Mouse (Mus musculus) limb, embryonic 13.5 days (tissue): ENCODE data around the gene Ciao2a. TPM values are rescaled to one million over a fixed set of nuclear protein-coding genes. Genes with fewer than 3 reads are reported as not detected.

Source experiments
- ATAC-seq: fragments of 200-750 bp; cut with Nextera tagmentation; 2 replicates; pipeline ENCODE4 v1.8.0; 2017; ENCODE audit warnings: low read depth, moderate number of reproducible peaks, moderate TSS enrichment; ENCODE audit not compliant: low FRiP score
- H3K27ac ChIP-seq: fragments of 300-500 bp; sonication (generic); 2 replicates; pipeline ENCODE4 v1.5.1; 2015; ENCODE audit warnings: inconsistent platforms, mild to moderate bottlenecking, moderate library complexity
- H3K27me3 ChIP-seq: fragments of 300-500 bp; sonication (generic); 2 replicates; pipeline ENCODE4 v1.6.1; 2015; ENCODE audit warnings: mild to moderate bottlenecking, inconsistent platforms
- H3K36me3 ChIP-seq: fragments of 300-500 bp; sonication (generic); 2 replicates; pipeline ENCODE4 v1.6.1; 2015; ENCODE audit warnings: inconsistent platforms, mild to moderate bottlenecking, moderate library complexity
- H3K4me1 ChIP-seq: fragments of 300-500 bp; sonication (generic); 2 replicates; pipeline ENCODE4 v1.6.1; 2015; ENCODE audit warnings: inconsistent platforms
- H3K4me2 ChIP-seq: fragments of 300-500 bp; sonication (generic); replicated peaks from 2 replicates; pipeline ENCODE4 v1.6.1; 2015; ENCODE audit warnings: inconsistent platforms, mild to moderate bottlenecking, moderate library complexity
- H3K4me3 ChIP-seq: fragments of 300-500 bp; sonication (generic); 2 replicates; pipeline ENCODE4 v1.5.1; 2015; ENCODE audit warnings: moderate library complexity, mild to moderate bottlenecking, inconsistent platforms
- H3K9ac ChIP-seq: fragments of 300-500 bp; sonication (generic); 2 replicates; pipeline ENCODE4 v1.6.1; 2015; ENCODE audit warnings: mild to moderate bottlenecking, inconsistent platforms
- H3K9me3 ChIP-seq: fragments of 300-500 bp; sonication (generic); 2 replicates; pipeline ENCODE4 v1.6.1; 2016; ENCODE audit warnings: inconsistent platforms
- WGBS: fragments of 180-500 bp; shearing (Covaris S2); methylation state at CpG from one replicate; pipeline ENCODE4 v1.1.7; 2015; 5-methylcytosine and 5-hydroxymethylcytosine counted together
- polyA plus RNA-seq: library from polyadenylated mRNA; unstranded; fragments of >200 nt; fragmentation: Nextera tagmentation; extraction: Ambion mirVana; gene quantifications from 2 replicates; pipeline ENCODE4 v1.2.1, GENCODE M21; 2015

The Ciao2a gene
- polyA plus RNA-seq, 1 experiment from 2014 or later = 173 TPM

- WGBS = 65% methylated on average over 9 of the region's 9 CpGs
- Histone ChIP-seq H3K27ac (no peak overlapping the region), H3K9me3 (no peaks in the 10 kb centered on the region), H3K9ac (no peak overlapping the region), H3K4me1 (no peaks in the 10 kb centered on the region), H3K4me3 (no peak overlapping the region), H3K27me3 (peaks cover 13% of the 10 kb centered on the region), H3K36me3 (no peaks in the 10 kb centered on the region), H3K4me2 (no peak overlapping the region)
- no peak for ATAC-seq
Measured at GRCm38 (mm10) chr9:66152011-66152410, 25.6 kb downstream of the Ciao2a start.

- Histone ChIP-seq H3K4me2 (no peak overlapping the region), H3K4me3 (no peak overlapping the region), H3K27me3 (peaks cover 29% of the 10 kb centered on the region), H3K27ac (no peak overlapping the region), H3K36me3 (no peaks in the 10 kb centered on the region), H3K4me1 (peaks cover 9% of the 10 kb centered on the region; the same call in 1 of the 2 replicates), H3K9ac (no peak overlapping the region), H3K9me3 (no peaks in the 10 kb centered on the region)
- WGBS = 86% methylated on average over 6 of the region's 6 CpGs
- no peak for ATAC-seq
Measured at GRCm38 (mm10) chr9:66153594-66153993, 27.2 kb downstream of the Ciao2a start.

GRCm38 (mm10) chr9:66154013-66154412 lies 27.6 kb downstream of the Ciao2a start:
- Histone ChIP-seq H3K36me3 (no peaks in the 10 kb centered on the region), H3K4me3 (no peak overlapping the region), H3K4me2 (no peak overlapping the region), H3K27me3 (peaks cover 33% of the 10 kb centered on the region), H3K9ac (no peak overlapping the region), H3K27ac (no peak overlapping the region), H3K9me3 (no peaks in the 10 kb centered on the region), H3K4me1 (peaks cover 9% of the 10 kb centered on the region; the same call in 1 of the 2 replicates)
- WGBS = 89% methylated on average over 9 of the region's 9 CpGs
- no peak for ATAC-seq

- Histone ChIP-seq H3K4me1 (peaks cover 9% of the 10 kb centered on the region; the same call in 1 of the 2 replicates), H3K4me3 (no peak overlapping the region), H3K9me3 (no peaks in the 10 kb centered on the region), H3K27ac (no peak overlapping the region), H3K36me3 (no peaks in the 10 kb centered on the region), H3K9ac (no peak overlapping the region), H3K27me3 (peaks cover 40% of the 10 kb centered on the region), H3K4me2 (no peak overlapping the region)
- 85% methylated on average over 1 of the region's 1 CpGs for WGBS
- ATAC-seq = no peak
Measured at GRCm38 (mm10) chr9:66155534-66155933, 29.1 kb downstream of the Ciao2a start.

- Histone ChIP-seq H3K36me3 (no peaks in the 10 kb centered on the region), H3K9me3 (no peaks in the 10 kb centered on the region), H3K4me2 (peak within 1 kb of the TSS; percentile 70), H3K27me3 (peaks cover 33% of the 10 kb centered on the region), H3K4me3 (peak within 1 kb of the TSS; percentile 47), H3K9ac (peak within 1 kb of the TSS; percentile 63), H3K27ac (no peak within 1 kb of the TSS), H3K4me1 (peaks cover 9% of the 10 kb centered on the region; the same call in 1 of the 2 replicates)
- ATAC-seq = peak; percentile 79; the same call in 1 of the 2 replicates
- WGBS = 2% methylated on average over 58 of the region's 58 CpGs
Measured at GRCm38 (mm10) chr9:66157958-66158830, 31.8 kb downstream of the Ciao2a start, which contains the start of gene Dapk2. TSS of gene Dapk2 (plus strand) at chr9:66158223.

GRCm38 (mm10) chr9:66158885-66159430 lies 32.5 kb downstream of the Ciao2a start:
- Histone ChIP-seq H3K36me3 (no peaks in the 10 kb centered on the region), H3K9ac (no peak overlapping the region), H3K9me3 (no peaks in the 10 kb centered on the region), H3K27ac (no peak overlapping the region), H3K4me3 (peak overlapping the region; percentile 47), H3K4me2 (peak overlapping the region; percentile 70), H3K27me3 (peaks cover 33% of the 10 kb centered on the region), H3K4me1 (peaks cover 9% of the 10 kb centered on the region; the same call in 1 of the 2 replicates)
- no peak for ATAC-seq
- WGBS = 87% methylated on average over 6 of the region's 6 CpGs

GRCm38 (mm10) chr9:66160155-66160554 lies 33.7 kb downstream of the Ciao2a start:
- Histone ChIP-seq H3K27ac (no peak overlapping the region), H3K36me3 (no peaks in the 10 kb centered on the region), H3K27me3 (peaks cover 33% of the 10 kb centered on the region), H3K4me2 (no peak overlapping the region), H3K4me3 (no peak overlapping the region), H3K9ac (no peak overlapping the region), H3K4me1 (peaks cover 9% of the 10 kb centered on the region; the same call in 1 of the 2 replicates), H3K9me3 (no peaks in the 10 kb centered on the region)
- WGBS = 95% methylated on average over 2 of the region's 2 CpGs
- no peak for ATAC-seq

GRCm38 (mm10) chr9:66162995-66163394 lies 36.6 kb downstream of the Ciao2a start:
- no peak overlapping the region for H3K27ac ChIP-seq
- no peak overlapping the region for H3K4me3 ChIP-seq
- H3K27me3 ChIP-seq = peaks cover 17% of the 10 kb centered on the region
- H3K36me3 ChIP-seq = no peaks in the 10 kb centered on the region
- H3K4me1 ChIP-seq = peaks cover 5% of the 10 kb centered on the region; the same call in 1 of the 2 replicates
- no peaks in the 10 kb centered on the region for H3K9me3 ChIP-seq
- H3K9ac ChIP-seq = no peak overlapping the region
- no peak for ATAC-seq
- H3K4me2 ChIP-seq = no peak overlapping the region
- 81% methylated on average over 9 of the region's 9 CpGs for WGBS

- Histone ChIP-seq H3K9ac (no peak overlapping the region), H3K4me3 (no peak overlapping the region), H3K27ac (no peak overlapping the region), H3K4me2 (no peak overlapping the region), H3K4me1 (0 out of 2 replicates have a peak, but pooled peaks cover 5% of the 10 kb centered on the region), H3K36me3 (no peaks in the 10 kb centered on the region), H3K9me3 (no peaks in the 10 kb centered on the region), H3K27me3 (no peaks in the 10 kb centered on the region)
- WGBS = 90% methylated on average over 5 of the region's 5 CpGs
- ATAC-seq = no peak
Measured at GRCm38 (mm10) chr9:66167222-66167621, 40.8 kb downstream of the Ciao2a start.

GRCm38 (mm10) chr9:66168233-66168632 lies 41.8 kb downstream of the Ciao2a start:
- 0 out of 2 replicates have a peak, but pooled peaks cover 5% of the 10 kb centered on the region for H3K4me1 ChIP-seq
- H3K9me3 ChIP-seq = no peaks in the 10 kb centered on the region
- no peak overlapping the region for H3K4me2 ChIP-seq
- no peak overlapping the region for H3K9ac ChIP-seq
- no peaks in the 10 kb centered on the region for H3K27me3 ChIP-seq
- no peak overlapping the region for H3K4me3 ChIP-seq
- ATAC-seq = no peak
- WGBS = 14% methylated on average over 1 of the region's 1 CpGs
- no peak overlapping the region for H3K27ac ChIP-seq
- no peaks in the 10 kb centered on the region for H3K36me3 ChIP-seq

GRCm38 (mm10) chr9:66170506-66170905 lies 44.1 kb downstream of the Ciao2a start:
- no peak overlapping the region for H3K9ac ChIP-seq
- H3K36me3 ChIP-seq = no peaks in the 10 kb centered on the region
- H3K4me1 ChIP-seq = 0 out of 2 replicates have a peak, but pooled peaks cover 5% of the 10 kb centered on the region
- no peaks in the 10 kb centered on the region for H3K27me3 ChIP-seq
- 49% methylated on average over 5 of the region's 5 CpGs for WGBS
- no peak overlapping the region for H3K4me3 ChIP-seq
- H3K9me3 ChIP-seq = no peaks in the 10 kb centered on the region
- no peak overlapping the region for H3K4me2 ChIP-seq
- no peak overlapping the region for H3K27ac ChIP-seq
- ATAC-seq = no peak

- Histone ChIP-seq H3K27me3 (no peaks in the 10 kb centered on the region), H3K4me2 (no peak overlapping the region), H3K9me3 (no peaks in the 10 kb centered on the region), H3K9ac (no peak overlapping the region), H3K4me1 (0 out of 2 replicates have a peak, but pooled peaks cover 5% of the 10 kb centered on the region), H3K27ac (no peak overlapping the region), H3K36me3 (no peaks in the 10 kb centered on the region), H3K4me3 (no peak overlapping the region)
- 71% methylated on average over 12 of the region's 12 CpGs for WGBS
- ATAC-seq = no peak
Measured at GRCm38 (mm10) chr9:66171275-66171921, 45.0 kb downstream of the Ciao2a start.
